Mouse (Mus musculus) macrophage (primary cell): ENCODE measurements around the gene Mrps24. TPM values are rescaled to one million over a fixed set of nuclear protein-coding genes. Genes with fewer than 3 reads are reported as not detected.

Experiments used
- H3K27ac ChIP-seq: fragments of 350-480 bp; formaldehyde crosslinking; 2 replicates; pipeline ENCODE4 v1.9.0; 2021
- H3K36me3 ChIP-seq: fragments of 350-480 bp; formaldehyde crosslinking; 2 replicates; pipeline ENCODE4 v1.9.0; 2021; ENCODE audit errors: inconsistent target
- H3K4me3 ChIP-seq: fragments of 350-480 bp; formaldehyde crosslinking; 2 replicates; pipeline ENCODE4 v1.9.0; 2021; ENCODE audit errors: inconsistent target
- H3K79me2 ChIP-seq: fragments of 350-480 bp; formaldehyde crosslinking; 2 replicates; pipeline ENCODE4 v1.9.0; 2021; ENCODE audit errors: inconsistent target
- WGBS: methylation state at CpG from one replicate; pipeline ENCODE4 v1.1.7; 2026; ENCODE audit warnings: inconsistent platforms; ENCODE audit not compliant: missing documents; 5-methylcytosine and 5-hydroxymethylcytosine counted together
- polyA plus RNA-seq: library from polyadenylated mRNA; stranded (reverse); fragments of 250-400 nt; gene quantifications from 3 replicates; pipeline ENCODE4 v1.2.4, GENCODE M21; 2018; ENCODE audit warnings: inconsistent platforms
- total RNA-seq, 78 experiments: library from RNA; depleted of rRNA; stranded (reverse); fragments of 250-400 nt; gene quantifications; 1 replicate in 9 of 78; 2 replicates in 24 of 78; 3 replicates in 43 of 78; 4 replicates in 2 of 78; pipeline ENCODE4 v1.2.4; 2018; ENCODE audit warnings: inconsistent platforms in 56 of 78

Mrps24 gene
- total RNA-seq (2018; cell fraction: chromatin; rRNA removed): 10 to 100 TPM in 16 of 26 experiments, 1 to 10 TPM in 10; 4.1 to 21.8 (median 10.8) TPM
- total RNA-seq (2018; cell fraction: cytosol; rRNA removed): 10 to 100 TPM; 29.8 to 63.8 (median 45.7) TPM
- 10 to 100 TPM in 22 of 26 experiments, 1 to 10 TPM in 4; 6.1 to 35.9 (median 16.6) TPM for total RNA-seq (2018; cell fraction: nucleus; rRNA removed)
- 12.0 to 55.7 TPM (median 43.6 TPM) in 3 replicates for polyA plus RNA-seq

- H3K36me3 ChIP-seq: peaks cover 46% of the 10 kb centered on the region
Observed at GRCm38 (mm10) chr11:5715630-5716105, at the start of gene Mrps24. Gene Mrps24, minus strand, starts transcription at chr11:5715680.

GRCm38 (mm10) chr11:5762633-5762982, 47.1 kb upstream of the Mrps24 start:
- Histone ChIP-seq H3K27ac (peak overlapping the region; percentile 49), H3K36me3 (peaks cover 4% of the 10 kb centered on the region; the same call in 1 of the 2 replicates), H3K4me3 (peak overlapping the region; percentile 78), H3K79me2 (peaks cover 32% of the 10 kb centered on the region)
- WGBS: 6% methylated on average over 5 of the region's 6 CpGs

More at GRCm38 (mm10) chr11:5715630-5716105, at the start of gene Mrps24:
- WGBS: 91% methylated on average over 14 of the region's 14 CpGs
- no peaks in the 10 kb centered on the region for H3K79me2 ChIP-seq
- H3K4me3 ChIP-seq: no peak within 1 kb of the TSS
- H3K27ac ChIP-seq: no peak within 1 kb of the TSS

GRCm38 (mm10) chr11:5761820-5762632, 46.5 kb upstream of the Mrps24 start, which contains the start of gene Urgcp:
Gene Urgcp, minus strand, starts transcription at chr11:5762376.
- WGBS: under 1% methylated on average over 68 of the region's 68 CpGs
- H3K4me3 ChIP-seq: peak within 1 kb of the TSS; percentile 78
- peaks cover 37% of the 10 kb centered on the region for H3K79me2 ChIP-seq
- peaks cover 4% of the 10 kb centered on the region; the same call in 1 of the 2 replicates for H3K36me3 ChIP-seq
- peak within 1 kb of the TSS; percentile 81 for H3K27ac ChIP-seq

GRCm38 (mm10) chr11:5753755-5754154, 38.3 kb upstream of the Mrps24 start:
- H3K36me3 ChIP-seq: no peaks in the 10 kb centered on the region; the same call in 1 of the 2 replicates
- H3K27ac ChIP-seq: no peak overlapping the region
- WGBS: 93% methylated on average over 2 of the region's 2 CpGs
- H3K4me3 ChIP-seq: no peak overlapping the region
- peaks cover 37% of the 10 kb centered on the region; the same call in 1 of the 2 replicates for H3K79me2 ChIP-seq

GRCm38 (mm10) chr11:5744951-5745350, 29.5 kb upstream of the Mrps24 start:
- 52% methylated on average over 2 of the region's 2 CpGs for WGBS
- Histone ChIP-seq H3K36me3 (no peaks in the 10 kb centered on the region), H3K4me3 (no peak overlapping the region), H3K79me2 (peaks cover 7% of the 10 kb centered on the region), H3K27ac (no peak overlapping the region)

- no peaks in the 10 kb centered on the region for H3K36me3 ChIP-seq
- no peak overlapping the region for H3K27ac ChIP-seq
- WGBS: 71% methylated on average over 6 of the region's 7 CpGs
- no peak overlapping the region for H3K4me3 ChIP-seq
- peaks cover 36% of the 10 kb centered on the region for H3K79me2 ChIP-seq
Observed at GRCm38 (mm10) chr11:5742106-5742505, 26.6 kb upstream of the Mrps24 start.

- WGBS: 1% methylated on average over 50 of the region's 50 CpGs
- peaks cover 46% of the 10 kb centered on the region for H3K79me2 ChIP-seq
Observed at GRCm38 (mm10) chr11:5740965-5741627, 25.6 kb upstream of the Mrps24 start.

GRCm38 (mm10) chr11:5740599-5740964, 25.1 kb upstream of the Mrps24 start:
- 1% methylated on average over 25 of the region's 26 CpGs for WGBS
- Histone ChIP-seq H3K36me3 (no peaks in the 10 kb centered on the region), H3K27ac (no peak overlapping the region), H3K4me3 (peak overlapping the region; percentile 62), H3K79me2 (peaks cover 51% of the 10 kb centered on the region)

More at GRCm38 (mm10) chr11:5740965-5741627, 25.6 kb upstream of the Mrps24 start:
- H3K4me3 ChIP-seq: peak overlapping the region; percentile 62
- H3K36me3 ChIP-seq: no peaks in the 10 kb centered on the region
- peak overlapping the region; percentile 12; the same call in 1 of the 2 replicates for H3K27ac ChIP-seq

GRCm38 (mm10) chr11:5739846-5740245, 24.4 kb upstream of the Mrps24 start:
- WGBS: 71% methylated on average over 3 of the region's 3 CpGs
- Histone ChIP-seq H3K79me2 (peaks cover 58% of the 10 kb centered on the region), H3K27ac (no peak overlapping the region), H3K4me3 (peak overlapping the region; percentile 62; the same call in 1 of the 2 replicates), H3K36me3 (no peaks in the 10 kb centered on the region)

GRCm38 (mm10) chr11:5738888-5739632, 23.6 kb upstream of the Mrps24 start:
- peaks cover 66% of the 10 kb centered on the region for H3K79me2 ChIP-seq
- H3K4me3 ChIP-seq: no peak overlapping the region
- 95% methylated on average over 5 of the region's 5 CpGs for WGBS
- no peaks in the 10 kb centered on the region for H3K36me3 ChIP-seq
- no peak overlapping the region for H3K27ac ChIP-seq

GRCm38 (mm10) chr11:5737137-5737536, 21.7 kb upstream of the Mrps24 start:
- Histone ChIP-seq H3K79me2 (peaks cover 86% of the 10 kb centered on the region), H3K27ac (no peak overlapping the region), H3K36me3 (no peaks in the 10 kb centered on the region), H3K4me3 (no peak overlapping the region)
- WGBS: 37% methylated on average over 4 of the region's 5 CpGs

- Histone ChIP-seq H3K27ac (no peak overlapping the region), H3K4me3 (no peak overlapping the region), H3K79me2 (peaks cover 100% of the 10 kb centered on the region), H3K36me3 (no peaks in the 10 kb centered on the region)
- 94% methylated on average over 4 of the region's 4 CpGs for WGBS
Observed at GRCm38 (mm10) chr11:5734323-5734722, 18.8 kb upstream of the Mrps24 start.

- peaks cover 100% of the 10 kb centered on the region for H3K79me2 ChIP-seq
- H3K4me3 ChIP-seq: no peak overlapping the region
- no peak overlapping the region for H3K27ac ChIP-seq
- WGBS: 95% methylated on average over 5 of the region's 5 CpGs
- no peaks in the 10 kb centered on the region for H3K36me3 ChIP-seq
Observed at GRCm38 (mm10) chr11:5732401-5732800, 16.9 kb upstream of the Mrps24 start.

- Histone ChIP-seq H3K27ac (no peak overlapping the region), H3K79me2 (peaks cover 92% of the 10 kb centered on the region), H3K4me3 (no peak overlapping the region), H3K36me3 (peaks cover under 1% of the 10 kb centered on the region; the same call in 1 of the 2 replicates)
- WGBS: 91% methylated on average over 9 of the region's 9 CpGs
Observed at GRCm38 (mm10) chr11:5729582-5729981, 14.1 kb upstream of the Mrps24 start.
